Mouse (Mus musculus) c-Kit-positive CD71-positive TER-119-negative erythroid progenitor cells, embryonic 14.5 days (primary cell): ENCODE measurements around the gene Zcchc4.

Experiments used
- DNase-seq: peaks from one replicate; pipeline ENCODE4 v3.0.0-alpha.2; 2013; ENCODE audit warnings: low read depth

Zcchc4 gene

DNA sequence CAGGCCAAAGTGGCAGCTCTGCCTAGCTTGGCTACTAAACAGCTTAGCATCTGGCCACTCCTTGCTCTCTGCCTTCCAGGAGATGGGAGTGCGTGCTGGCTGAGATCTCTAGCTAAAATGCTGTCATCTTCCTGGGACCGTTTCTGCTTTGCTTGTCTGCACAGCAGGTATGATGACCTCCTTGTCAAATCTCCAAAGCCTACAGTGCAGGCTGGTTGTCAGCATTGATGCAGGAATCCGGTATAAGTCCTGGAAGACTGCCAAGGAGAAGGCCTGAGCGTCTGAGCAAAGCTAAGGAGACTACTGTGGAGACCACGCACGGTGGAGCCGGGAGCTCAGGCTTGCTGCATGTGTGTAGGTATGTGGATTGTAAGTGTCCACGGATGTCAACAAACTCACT lies at the start of gene Zcchc4:
Gene Zcchc4 (plus strand): TSS at position 173 of the 400 bp plus-strand sequence.
- no peak for DNase-seq

DNA sequence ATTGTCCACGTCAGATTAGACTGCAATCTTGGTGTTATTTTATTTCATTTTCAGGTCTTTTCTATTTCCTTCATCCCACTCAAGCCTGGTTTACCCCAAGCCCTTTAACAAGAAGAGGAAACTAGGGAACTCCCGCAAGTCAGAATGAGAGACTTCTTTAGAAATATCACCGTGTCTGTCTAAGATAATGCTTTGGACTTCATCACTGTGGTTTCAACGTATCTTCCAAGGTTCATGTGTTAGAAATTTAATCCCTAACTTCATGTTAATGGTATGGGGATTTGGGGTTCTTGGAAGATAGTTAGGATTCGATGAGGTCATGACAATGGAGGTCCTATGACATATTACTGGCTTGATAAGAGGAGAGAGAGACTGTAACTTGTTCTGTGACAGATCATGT lies 47.5 kb upstream of the Zcchc4 start:
- no peak for DNase-seq

DNA sequence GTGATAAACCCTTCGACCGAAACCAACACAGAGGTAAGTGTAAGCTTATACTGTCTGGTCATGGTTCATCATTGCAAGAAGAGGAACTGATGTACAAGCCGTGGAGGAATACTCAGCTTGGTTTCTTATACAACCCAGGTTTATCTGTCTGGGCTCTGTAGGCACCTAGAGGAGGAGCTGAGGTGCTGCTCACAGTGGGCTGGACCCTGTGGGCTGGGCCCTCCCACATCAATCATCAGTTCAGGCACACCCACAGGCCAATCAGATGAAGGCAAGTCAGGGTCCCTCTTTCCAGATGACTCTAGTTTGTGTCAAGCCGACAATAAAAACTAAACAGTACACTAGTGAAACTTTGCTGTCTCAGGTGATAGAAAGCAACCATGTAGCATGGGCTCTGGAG lies 42.4 kb upstream of the Zcchc4 start:
- no peak for DNase-seq

DNA sequence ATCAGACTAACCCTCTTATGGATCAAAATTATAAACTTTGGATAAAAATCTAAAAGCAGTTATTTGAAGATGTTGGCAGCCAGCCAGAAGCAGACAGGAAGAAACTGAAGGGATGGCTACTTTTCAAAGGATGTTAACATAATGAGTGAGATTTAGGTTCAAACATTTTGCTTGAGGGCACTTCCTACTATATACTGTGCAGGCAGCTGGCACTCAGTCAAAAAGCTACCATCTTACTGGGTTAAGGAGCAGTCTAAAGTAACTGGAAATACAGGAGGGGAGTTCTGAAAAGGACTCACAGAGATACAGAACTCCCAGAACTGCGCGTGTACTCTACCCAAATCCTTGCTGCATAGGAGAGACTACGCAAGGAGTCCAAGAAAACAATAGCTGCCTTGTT lies 39.2 kb upstream of the Zcchc4 start:
- DNase-seq: no peak

DNA sequence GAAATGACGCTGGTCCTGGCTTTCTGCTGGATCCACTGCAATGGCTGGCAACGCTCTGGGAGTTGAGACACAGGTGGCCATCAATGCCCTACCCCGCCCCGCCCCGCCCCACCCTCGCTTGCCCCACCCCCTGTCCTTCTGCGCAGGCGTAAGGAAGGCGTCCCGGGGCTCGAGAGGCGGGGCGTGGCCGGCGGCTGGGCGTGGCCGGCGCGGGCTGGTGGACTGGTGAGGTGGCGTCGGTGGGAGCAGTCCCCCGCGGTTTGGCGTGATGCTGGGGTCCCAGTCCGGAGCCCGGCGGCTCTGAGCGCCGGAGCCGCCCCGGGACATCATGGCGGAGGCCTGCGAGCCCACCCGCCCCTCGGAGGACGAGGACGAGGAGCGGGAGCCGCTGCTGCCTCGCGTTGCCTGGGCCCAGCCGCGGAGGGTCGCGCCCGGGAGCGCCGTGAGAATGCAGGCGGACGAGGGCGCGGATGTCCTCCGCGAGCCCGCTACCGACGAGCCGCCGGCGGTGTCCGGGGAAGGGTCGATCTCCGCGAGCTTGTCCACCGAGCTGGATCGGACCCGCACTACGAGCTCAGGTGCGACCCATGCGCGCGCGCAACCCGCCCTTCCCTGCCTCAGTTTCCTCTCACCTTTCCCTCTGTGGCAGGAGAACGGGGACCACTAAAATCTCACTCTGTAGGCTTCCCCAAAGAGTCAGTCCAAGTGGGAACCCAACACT lies 33.7 kb upstream of the Zcchc4 start, which contains the start of gene Pi4k2b:
Gene Pi4k2b (plus strand): TSS at position 184 of the 721 bp plus-strand sequence.
- peak; percentile 65 for DNase-seq

DNA sequence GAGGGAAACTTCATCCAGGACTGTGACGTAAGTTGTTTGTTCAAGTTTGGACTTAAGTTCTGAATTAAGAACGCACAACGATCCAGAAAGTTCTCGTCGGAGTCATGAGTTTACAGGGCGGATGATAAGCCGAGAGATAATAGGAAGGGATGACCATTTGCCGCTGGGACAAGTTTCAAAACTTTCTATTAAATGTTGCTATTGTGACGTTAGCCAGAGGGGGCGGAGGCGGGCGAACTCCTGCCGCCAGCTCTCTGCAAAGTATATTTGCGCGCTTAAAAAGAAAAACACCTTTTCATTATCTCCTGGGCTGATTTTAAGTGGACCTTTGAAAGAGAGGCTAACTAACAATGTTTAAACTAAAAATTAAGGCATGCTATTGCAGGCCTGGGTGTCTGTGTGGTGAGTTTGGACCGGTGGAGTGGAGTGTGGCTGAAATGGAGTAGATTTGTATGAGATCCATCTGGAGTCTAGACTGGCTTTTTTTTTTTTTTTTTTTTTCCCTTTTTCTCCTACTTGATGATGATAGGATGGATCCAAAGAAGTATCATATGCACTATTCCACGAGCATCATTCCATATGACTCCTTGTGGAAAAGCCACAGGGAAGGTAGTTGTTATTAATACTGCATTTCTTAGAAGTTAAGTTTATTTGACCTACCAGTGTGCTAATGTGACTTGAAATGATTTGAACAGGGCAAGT lies 32.9 kb upstream of the Zcchc4 start:
- peak; percentile 58 for DNase-seq

DNA sequence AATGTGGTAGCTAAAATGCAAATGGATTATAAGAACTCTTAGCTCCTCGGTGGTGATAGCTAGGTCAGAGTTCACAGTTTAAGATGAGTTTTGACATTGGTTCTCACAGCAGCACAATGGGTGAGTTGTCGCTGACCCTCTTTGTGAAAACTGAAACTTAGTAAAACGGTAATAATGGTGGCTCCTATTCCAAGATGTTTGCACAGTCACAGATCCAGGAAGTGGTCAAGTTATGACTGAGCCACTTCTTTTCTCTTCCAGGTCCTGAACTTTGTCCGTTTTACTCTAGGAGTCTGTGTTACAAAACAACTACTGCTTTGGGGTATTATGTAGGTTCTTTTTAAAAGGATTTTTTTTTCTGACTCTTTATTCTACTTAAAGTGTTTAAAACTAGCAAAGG lies 32.0 kb upstream of the Zcchc4 start:
- DNase-seq: no peak

DNA sequence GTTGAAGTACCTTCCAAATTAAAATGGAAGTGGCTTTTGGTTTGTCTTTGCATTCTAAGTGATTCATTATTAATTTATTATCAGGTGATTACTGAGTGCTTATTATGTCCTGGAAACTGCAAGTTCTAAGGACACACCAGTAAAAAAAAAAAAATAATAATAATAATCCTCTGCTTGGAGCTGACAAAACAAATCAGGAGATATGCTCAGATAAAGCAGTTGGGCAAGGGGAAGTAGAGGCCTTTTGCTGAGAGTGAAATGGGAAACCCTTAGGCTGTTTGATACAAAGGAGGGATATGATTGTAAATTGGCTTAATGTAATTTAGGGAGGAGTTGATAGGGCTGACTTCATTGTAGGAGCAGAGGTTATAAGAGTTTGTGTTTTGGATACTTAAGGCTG lies 28.3 kb upstream of the Zcchc4 start:
- DNase-seq: no peak

DNA sequence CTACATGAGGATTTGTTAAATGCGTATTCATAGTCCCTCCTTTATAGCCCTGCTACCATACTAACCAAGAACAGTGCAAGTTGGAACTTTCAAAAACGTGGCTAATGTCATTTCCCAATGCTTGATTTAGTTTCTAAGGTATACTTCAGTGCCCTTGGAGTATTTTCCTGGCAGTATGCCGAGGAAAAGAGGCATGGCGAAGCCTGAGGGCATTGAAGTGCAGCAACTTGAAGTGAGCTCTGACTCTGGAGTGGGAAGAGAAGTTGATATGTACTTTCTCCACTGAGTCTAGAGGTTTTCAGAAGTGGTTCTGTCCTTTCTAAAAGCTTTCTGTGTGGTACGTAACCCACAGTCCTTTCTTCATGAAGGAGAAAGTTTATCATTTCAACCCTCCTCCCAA lies 26.5 kb upstream of the Zcchc4 start:
- DNase-seq: no peak

DNA sequence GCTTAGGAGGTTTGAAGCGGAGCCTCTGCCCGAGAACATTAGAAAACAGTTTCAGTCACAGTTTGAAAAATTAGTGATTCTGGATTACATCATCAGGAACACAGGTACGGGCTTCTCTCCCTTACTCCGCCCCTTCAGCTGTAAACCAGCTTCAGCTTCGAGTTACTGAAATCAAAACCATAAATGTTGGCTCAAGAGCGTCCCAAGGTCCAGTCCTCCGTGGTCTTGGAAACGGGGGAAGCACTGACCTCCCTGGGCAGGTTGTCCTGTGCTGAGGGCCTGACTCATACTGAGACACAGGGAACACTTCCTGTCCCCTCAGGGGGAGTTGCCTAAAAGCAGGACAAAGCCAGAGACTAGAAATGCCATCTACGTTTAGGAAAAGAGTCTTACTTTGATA lies 22.1 kb upstream of the Zcchc4 start:
- DNase-seq: no peak

DNA sequence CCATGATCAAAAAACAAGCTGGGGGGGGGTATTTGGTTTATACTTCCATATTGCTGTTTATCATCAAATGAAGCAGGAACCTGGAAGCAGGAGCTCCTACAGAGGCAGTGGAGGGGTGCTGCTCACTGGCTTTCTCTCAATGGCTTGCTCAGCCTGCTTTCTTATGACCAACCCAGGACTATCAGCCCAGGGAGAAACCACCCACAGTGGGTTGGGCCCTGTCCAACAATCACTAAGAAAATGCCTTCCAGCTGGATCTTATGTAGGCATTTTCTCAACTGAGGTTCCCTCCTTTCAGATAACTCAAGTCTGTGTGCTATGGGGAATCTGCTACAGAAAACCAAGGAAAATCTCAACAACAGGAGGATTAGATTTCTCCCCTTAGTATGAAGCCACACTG lies 21.0 kb upstream of the Zcchc4 start:
- DNase-seq: no peak

DNA sequence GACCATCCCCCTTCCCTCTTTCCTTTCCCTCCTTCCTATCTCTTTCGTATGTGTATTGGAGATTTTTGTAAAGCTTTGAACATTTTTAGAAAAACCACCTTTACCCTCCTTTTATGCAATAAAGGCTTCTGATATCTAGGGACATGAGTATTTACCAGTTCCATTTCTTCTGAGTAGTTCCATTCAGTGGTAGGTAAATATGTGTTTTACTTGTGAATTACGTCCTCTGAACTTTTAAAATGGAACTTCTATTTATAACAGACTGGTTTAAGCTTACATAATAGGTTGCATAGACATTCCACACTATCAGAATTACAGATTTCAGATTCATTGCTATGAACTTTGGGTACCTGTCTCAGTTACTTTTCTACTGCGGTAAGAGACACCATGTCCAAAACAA lies 19.9 kb upstream of the Zcchc4 start:
- DNase-seq: no peak

DNA sequence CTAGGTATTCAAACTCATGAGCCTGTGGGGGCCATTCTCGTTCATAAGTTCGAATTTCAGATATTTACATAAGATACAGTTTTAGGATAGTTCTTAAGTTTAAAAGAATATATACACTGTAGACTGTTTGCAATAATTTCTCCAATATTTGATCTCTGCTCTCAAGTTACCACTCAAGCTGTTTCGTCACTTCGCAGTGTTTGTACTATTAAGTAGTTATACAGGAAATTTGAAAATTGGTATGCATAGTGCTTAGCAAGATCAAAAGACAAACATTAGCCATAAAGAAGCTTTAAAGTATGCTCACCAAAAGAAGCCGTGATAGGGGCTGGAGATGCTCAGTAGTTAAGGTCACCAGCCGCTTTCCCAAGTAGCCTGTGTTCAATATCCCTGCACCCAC lies 19.2 kb upstream of the Zcchc4 start:
- no peak for DNase-seq

DNA sequence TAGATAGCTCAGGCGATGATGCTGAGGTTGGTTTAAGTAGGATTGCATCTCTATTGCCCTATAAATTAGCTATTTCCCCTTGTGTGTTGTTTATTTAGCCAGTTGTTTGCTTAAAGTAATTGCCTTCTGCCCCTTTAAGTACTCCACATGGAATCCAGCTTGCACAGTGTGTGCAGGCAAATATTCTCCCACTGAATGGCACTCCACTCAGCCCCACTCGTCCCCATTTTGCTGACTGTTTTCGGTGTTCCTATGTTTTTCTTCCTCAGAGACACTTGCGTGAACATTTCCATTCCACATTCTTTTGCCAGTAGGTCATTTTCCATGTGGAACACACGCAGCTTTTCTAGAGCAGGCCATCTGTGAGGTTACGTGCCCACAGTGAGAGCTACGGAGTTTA lies 12.6 kb upstream of the Zcchc4 start:
- no peak for DNase-seq

DNA sequence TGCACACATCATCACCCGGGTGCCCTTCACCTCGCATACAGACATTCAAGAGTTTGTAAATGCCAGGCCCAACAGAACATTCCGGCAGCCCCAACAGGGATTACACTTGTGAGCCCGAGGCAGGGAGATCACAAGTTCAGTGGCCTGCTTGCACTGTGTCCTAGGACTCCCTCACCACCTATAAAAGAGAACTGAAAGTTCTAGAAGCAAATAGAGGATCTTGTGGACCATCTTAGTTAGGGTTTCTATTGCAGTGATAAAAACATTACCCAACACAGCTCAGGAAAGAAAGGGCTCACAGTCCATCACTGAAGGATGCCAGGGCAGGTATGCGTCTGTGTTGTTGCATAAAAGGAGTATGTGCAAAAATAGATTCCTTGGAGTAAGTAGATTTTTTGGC lies 942 bp upstream of the Zcchc4 start:
- no peak for DNase-seq

DNA sequence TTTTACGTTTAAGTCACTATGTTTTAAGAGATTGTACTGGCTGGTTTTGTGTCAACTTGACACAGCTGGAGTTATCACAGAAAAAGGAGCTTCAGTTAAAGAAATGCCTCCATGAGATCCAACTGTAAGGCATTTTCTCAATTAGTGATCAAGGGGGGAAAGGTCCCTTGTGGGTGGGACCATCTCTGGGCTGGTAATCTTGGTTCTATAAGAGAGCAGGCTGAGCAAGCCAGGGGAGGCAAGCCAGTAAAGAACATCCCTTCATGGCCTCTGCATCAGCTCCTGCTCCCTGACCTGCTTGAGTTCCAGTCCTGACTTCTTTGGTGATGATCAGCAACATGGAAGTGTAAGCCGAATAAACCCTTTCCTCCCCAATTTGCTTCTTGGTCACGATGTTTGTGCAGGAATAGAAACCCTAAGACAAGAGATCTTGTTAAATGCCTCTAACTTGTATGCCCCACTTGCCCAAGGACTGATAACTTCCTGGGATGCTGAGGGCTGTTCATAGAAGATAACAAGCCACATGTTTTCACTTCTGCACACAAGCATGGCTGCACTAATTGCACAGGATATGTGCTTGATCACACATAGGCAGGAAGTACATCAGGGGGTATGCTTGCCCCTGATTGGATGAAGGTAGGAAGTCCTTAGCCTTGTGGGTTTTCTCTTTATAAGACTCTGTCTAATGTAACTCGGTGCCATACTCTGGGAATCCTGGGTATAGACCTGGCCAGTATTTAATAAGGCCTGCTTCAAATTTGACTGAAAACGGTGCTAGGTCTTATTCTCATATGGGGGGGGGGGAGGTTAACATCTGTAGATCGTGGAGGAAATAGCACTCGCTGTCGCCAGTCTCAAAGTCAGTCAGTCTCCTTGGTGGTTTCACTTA lies 1.5 kb downstream of the Zcchc4 start:
- DNase-seq: peak; percentile 29

DNA sequence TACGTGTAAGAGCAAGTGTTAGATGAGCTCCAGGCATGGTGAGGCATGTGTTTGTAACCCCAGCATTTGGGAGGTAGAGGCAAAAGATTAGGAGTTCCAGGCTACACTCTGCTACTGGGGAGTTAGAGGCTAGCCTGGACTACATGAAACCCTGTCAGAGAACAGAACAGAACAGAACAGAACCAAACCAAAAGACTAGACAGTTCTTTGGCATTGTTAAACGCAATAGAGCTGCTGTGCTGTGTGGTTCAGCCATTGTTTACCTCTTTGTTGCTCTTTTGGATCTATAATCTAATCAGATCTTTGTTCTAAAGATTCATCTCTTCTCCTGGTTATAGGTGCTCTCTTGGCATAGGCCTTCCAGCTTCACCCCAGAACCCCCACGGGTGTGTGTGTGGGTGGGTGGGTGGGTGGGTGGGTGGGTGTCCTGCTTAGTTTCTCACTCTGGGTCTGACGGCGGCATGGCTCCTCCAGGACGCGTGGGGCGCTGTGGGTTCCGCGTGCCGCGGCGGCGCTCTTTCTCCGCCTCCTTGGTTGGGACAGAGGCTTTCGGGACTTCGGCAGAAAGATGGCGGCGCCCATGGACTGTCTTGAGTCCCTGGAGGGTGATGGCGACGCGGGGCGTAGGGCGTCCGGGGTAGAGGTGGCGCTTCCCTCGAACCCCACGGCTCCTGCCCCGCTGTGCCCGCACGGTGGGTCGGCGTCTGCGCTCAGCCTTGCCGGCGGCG lies 7.5 kb downstream of the Zcchc4 start:
- peak; percentile 70 for DNase-seq

DNA sequence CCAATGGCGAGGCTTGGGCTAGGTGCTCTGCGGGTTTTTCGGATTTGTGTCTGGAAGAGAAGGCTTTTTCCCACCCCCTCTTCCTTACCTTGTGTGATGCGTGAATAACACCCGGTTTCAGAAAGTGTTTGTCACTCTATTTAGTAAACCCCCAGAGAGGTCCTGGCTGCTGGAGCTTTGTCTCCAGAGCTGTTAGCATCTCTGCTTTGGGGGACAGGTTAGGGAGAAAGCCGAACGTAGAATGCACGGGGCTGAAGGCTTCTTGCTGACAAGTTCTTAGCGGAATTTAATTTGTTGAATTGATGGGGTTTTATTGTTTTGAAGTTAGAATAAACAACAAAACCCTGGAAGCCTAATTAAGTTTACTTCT lies 8.0 kb downstream of the Zcchc4 start:
- peak; percentile 13 for DNase-seq

DNA sequence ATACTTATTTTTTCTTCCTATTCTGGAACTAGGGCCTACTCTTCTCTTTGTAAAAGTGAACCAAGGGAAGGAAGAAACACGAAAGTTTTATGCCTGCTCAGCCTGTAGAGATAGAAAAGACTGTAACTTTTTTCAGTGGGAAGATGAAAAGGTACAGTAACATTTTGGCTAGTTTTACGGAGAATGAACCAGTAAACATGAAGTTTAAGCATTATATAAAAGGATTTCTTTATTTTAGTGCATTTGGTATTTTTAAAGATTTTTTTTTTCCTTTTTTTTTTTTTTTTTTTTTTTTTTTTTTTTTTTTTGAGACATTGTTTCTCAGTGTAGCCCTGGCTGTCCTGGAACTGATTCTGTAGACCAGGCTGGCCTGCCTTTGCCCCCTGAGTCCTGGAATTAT lies 8.7 kb downstream of the Zcchc4 start:
- no peak for DNase-seq

DNA sequence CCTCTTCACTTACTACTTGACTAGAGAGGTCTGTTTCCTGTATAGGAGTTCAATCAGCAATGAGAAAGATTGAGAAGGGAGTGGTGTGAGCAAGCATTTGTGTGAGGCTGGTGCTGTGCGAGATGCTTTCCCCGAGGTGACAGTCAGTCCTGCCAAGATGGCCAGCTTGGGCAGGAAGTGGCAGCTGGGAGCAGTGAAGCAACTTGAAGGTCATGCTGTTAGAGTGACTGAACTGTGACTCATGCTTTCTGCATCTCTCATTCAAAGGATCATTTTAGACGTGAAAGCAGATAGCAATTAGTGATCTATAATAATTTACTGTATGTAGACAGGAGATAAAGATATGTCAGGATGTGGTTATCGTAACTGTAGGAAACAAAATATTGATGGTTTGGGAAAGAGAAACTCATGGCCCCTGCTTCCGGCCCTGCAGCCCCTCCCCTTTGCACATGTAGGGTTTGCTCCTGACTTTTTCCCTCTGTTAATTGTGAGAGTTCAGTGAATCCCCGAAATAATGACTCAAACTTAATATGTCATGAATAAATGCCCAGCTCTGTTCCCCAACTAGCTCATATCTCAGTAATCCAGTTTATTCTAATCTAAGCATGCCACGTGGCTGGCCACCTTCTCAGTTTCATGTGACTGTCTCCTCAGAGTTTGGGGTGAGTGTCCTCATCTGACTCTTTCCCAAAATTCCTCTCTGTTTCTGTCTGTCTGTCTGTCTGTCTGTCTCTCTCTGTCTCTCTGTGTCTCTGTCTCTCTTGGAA lies 11.5 kb downstream of the Zcchc4 start:
- DNase-seq: peak; percentile 27

DNA sequence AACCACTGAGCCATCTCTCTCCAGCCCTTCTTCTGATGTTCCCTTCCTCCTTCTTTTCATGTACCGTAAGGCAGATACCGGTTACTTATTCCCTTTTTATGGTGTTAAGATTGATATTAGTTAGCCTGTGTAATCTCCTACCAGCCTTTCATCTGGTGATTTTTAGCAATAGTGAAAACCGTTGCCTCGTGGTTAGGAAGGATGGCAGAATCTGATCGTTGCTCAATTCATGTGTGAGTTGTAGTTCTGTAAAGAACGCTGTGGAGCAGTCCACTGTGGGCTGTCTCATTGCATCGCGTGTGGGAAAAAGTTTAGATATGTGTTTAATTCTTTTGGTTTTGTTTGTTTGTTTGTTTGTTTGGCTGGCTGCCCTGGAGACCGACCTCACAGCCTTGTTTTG lies 18.0 kb downstream of the Zcchc4 start:
- no peak for DNase-seq
